8 mouse cellular contexts compared by ENCODE assay signal in the genomic region with DNA sequence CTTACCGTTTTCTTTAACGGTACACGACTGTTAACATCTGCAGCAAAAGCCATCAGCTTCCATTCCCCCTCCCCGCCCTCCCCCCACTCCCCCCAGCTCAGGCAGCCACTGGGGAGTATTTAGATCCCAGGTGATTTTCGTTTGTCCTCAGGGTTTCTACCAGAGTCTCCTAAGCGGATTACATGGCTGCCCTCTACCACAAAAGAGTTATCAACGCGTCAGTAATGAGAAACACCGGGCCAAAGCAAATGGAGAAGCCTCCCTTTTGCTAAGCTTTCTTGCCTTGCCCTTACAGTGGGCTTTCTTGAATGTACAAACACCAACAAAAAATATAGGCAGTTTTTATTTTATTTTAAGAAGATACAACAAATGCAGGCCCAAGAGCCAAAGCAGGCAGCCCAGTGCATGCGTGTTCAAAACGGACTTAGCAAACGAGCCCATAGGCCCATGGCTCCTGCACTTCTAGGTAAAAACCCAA. TPM values are rescaled to one million over a fixed set of nuclear protein-coding genes. Genes with fewer than 3 reads are reported as not detected.
DNase-seq lines count a peak whose midpoint lies in the region; ATAC-seq and TF ChIP-seq lines count a peak whose summit lies in the region.

No protein-coding gene starts in this region.

- TF ChIP-seq CTCF in hindbrain, postnatal 0 days (IDR thresholded peaks at IDR 0.05; ENCODE audit: low read depth) = no peak

- H3ac ChIP-seq in myocyte (ENCODE audit: control insufficient read depth, insufficient read length) = peak overlapping the region; percentile 45

- H3K9me3 ChIP-seq in kidney, embryonic 16.5 days (ENCODE audit: low read length) = no peaks in the 10 kb centered on the region
- no peaks in the 10 kb centered on the region for H3K9me3 ChIP-seq in embryonic facial prominence, embryonic 10.5 days
- H3K9me3 ChIP-seq in hindbrain, postnatal 0 days (ENCODE audit: low read length) = no peaks in the 10 kb centered on the region

- peaks cover 24% of the 10 kb centered on the region for H3K79me2 ChIP-seq in myocyte (ENCODE audit: control insufficient read depth, insufficient read depth)

- H3K4me3 ChIP-seq in kidney, embryonic 16.5 days (ENCODE audit: low read length) = peak overlapping the region; percentile 89
- H3K4me3 ChIP-seq in embryonic facial prominence, embryonic 10.5 days = peak overlapping the region; percentile 86
- H3K4me3 ChIP-seq in hindbrain, postnatal 0 days (ENCODE audit: low read length) = peak overlapping the region; percentile 66
- H3K4me3 ChIP-seq in myocyte = peak overlapping the region; percentile 87

- TF ChIP-seq POLR2A in myocyte (IDR thresholded peaks at IDR 0.05; ENCODE audit: insufficient read length, low read depth) = no peak

- peak overlapping the region; percentile 78 for H3K4me2 ChIP-seq in kidney, embryonic 16.5 days (replicated peaks; ENCODE audit: low read depth, low read length)
- peak overlapping the region; percentile 66 for H3K4me2 ChIP-seq in hindbrain, postnatal 0 days (ENCODE audit: low read depth, low read length)
- peak overlapping the region; percentile 80 for H3K4me2 ChIP-seq in myocyte (ENCODE audit: low read depth)

- DNase-seq in kidney, postnatal 14 days = no peak
- peak; percentile 39 for DNase-seq in embryonic facial prominence, embryonic 10.5 days (ENCODE audit: low spot score)
- peak; percentile 30 for DNase-seq in hindbrain, postnatal 0 days (ENCODE audit: low spot score)
- no peak for DNase-seq in right cerebral cortex, postnatal 36 days (ENCODE audit: low spot score in 2 of 2)
- no peak for DNase-seq in frontal cortex, postnatal 25 days (ENCODE audit: low spot score in 2 of 2)

- H3K27me3 ChIP-seq in kidney, embryonic 16.5 days (ENCODE audit: insufficient read depth, low read length) = no peaks in the 10 kb centered on the region
- H3K27me3 ChIP-seq in embryonic facial prominence, embryonic 10.5 days (replicated peaks; ENCODE audit: low read depth, poor library complexity, severe bottlenecking) = no peaks in the 10 kb centered on the region
- no peaks in the 10 kb centered on the region for H3K27me3 ChIP-seq in hindbrain, postnatal 0 days (ENCODE audit: insufficient read depth, low read length)
- H3K27me3 ChIP-seq in myocyte (ENCODE audit: control insufficient read depth, insufficient read depth, insufficient read length) = no peaks in the 10 kb centered on the region

- peak overlapping the region; percentile 76 for H3K27ac ChIP-seq in kidney, embryonic 16.5 days (ENCODE audit: low read length)
- H3K27ac ChIP-seq in embryonic facial prominence, embryonic 10.5 days (replicated peaks) = peak overlapping the region; percentile 85
- H3K27ac ChIP-seq in hindbrain, postnatal 0 days = peak overlapping the region; percentile 86

- ATAC-seq in kidney, embryonic 16.5 days (ENCODE audit: low FRiP score, low TSS enrichment) = peak; percentile 35; the same call in 1 of the 2 replicates
- ATAC-seq in hindbrain, postnatal 0 days = peak; percentile 16; the same call in 1 of the 2 replicates
- ATAC-seq in frontal cortex, adult (ENCODE audit: low TSS enrichment) = no peak

- peaks cover 4% of the 10 kb centered on the region; the same call in 1 of the 2 replicates for H3K36me3 ChIP-seq in kidney, embryonic 16.5 days (ENCODE audit: insufficient read depth, low read length)
- H3K36me3 ChIP-seq in embryonic facial prominence, embryonic 10.5 days (replicated peaks) = peaks cover 16% of the 10 kb centered on the region
- H3K36me3 ChIP-seq in hindbrain, postnatal 0 days (ENCODE audit: insufficient read depth, low read length) = peaks cover 14% of the 10 kb centered on the region; the same call in 1 of the 2 replicates
- peaks cover 4% of the 10 kb centered on the region for H3K36me3 ChIP-seq in myocyte (ENCODE audit: control insufficient read depth, insufficient read depth)

- H3K4me1 ChIP-seq in kidney, embryonic 16.5 days (ENCODE audit: insufficient read depth, low read length) = peaks cover 12% of the 10 kb centered on the region
- peaks cover 18% of the 10 kb centered on the region for H3K4me1 ChIP-seq in embryonic facial prominence, embryonic 10.5 days
- H3K4me1 ChIP-seq in hindbrain, postnatal 0 days (ENCODE audit: insufficient read depth, low read length) = peaks cover 3% of the 10 kb centered on the region; the same call in 1 of the 2 replicates

- H3K9ac ChIP-seq in kidney, embryonic 16.5 days (replicated peaks; ENCODE audit: low read length) = peak overlapping the region; percentile 67
- H3K9ac ChIP-seq in hindbrain, postnatal 0 days (replicated peaks; ENCODE audit: low read length) = peak overlapping the region; percentile 77

- 28% methylated on average over 12 of the region's 12 CpGs for WGBS in kidney, embryonic 16.5 days
- WGBS in embryonic facial prominence, embryonic 10.5 days = 10% methylated on average over 12 of the region's 12 CpGs
- 8% methylated on average over 12 of the region's 12 CpGs for WGBS in hindbrain, postnatal 0 days

TF ChIP-seq in myocyte, 11 proteins besides CTCF, POLR2A, EP300 and RAD21:
- TF ChIP-seq POLR2AphosphoS2 (IDR thresholded peaks at IDR 0.05; ENCODE audit: insufficient read length, low read depth) (no peak), TCF12 (IDR thresholded peaks at IDR 0.05; ENCODE audit: insufficient read depth, poor library complexity, severe bottlenecking) (no peak), CEBPB (IDR thresholded peaks at IDR 0.05; ENCODE audit: insufficient read depth, poor library complexity, severe bottlenecking) (no peak), REST (IDR thresholded peaks at IDR 0.05; ENCODE audit: insufficient read depth, insufficient read length) (no peak), TCF3 (IDR thresholded peaks at IDR 0.05; ENCODE audit: insufficient read length, low read depth) (no peak), USF1 (IDR thresholded peaks at IDR 0.05; ENCODE audit: low read depth) (no peak), MYOD1 (IDR thresholded peaks at IDR 0.05; ENCODE audit: control insufficient read depth in 1 of 3, insufficient read length in 2 of 3, low read depth in 2 of 3) (no peak), MAX (IDR thresholded peaks at IDR 0.05; ENCODE audit: low read depth) (no peak), MYOG (IDR thresholded peaks at IDR 0.05; ENCODE audit: control insufficient read depth in 1 of 3, insufficient read depth in 1 of 3, insufficient read length in 2 of 3, low read depth in 2 of 3) (no peak), E2F4 (IDR thresholded peaks at IDR 0.05; ENCODE audit: insufficient read depth) (no peak), SRF (IDR thresholded peaks at IDR 0.05; ENCODE audit: control insufficient read depth, insufficient read length, low read depth) (no peak)

RNA-seq across cellular contexts. Expression of gene Lamtor3, which starts 0.6 kb away (rescaled TPM):
- polyA plus RNA-seq in kidney, embryonic 16.5 days (2015; fragmentation: Nextera tagmentation; extraction: Ambion mirVana) = 118 and 125 TPM in 2 replicates
- 86.7 and 88.8 TPM in 2 replicates for polyA plus RNA-seq in embryonic facial prominence, embryonic 10.5 days (2016; fragmentation: Nextera tagmentation; extraction: Ambion mirVana)
- total RNA-seq in hindbrain, postnatal 0 days (2014; rRNA removed) = 78.9 and 84.2 TPM in 2 replicates
- polyA plus RNA-seq in hindbrain, postnatal 0 days (2015; fragmentation: Nextera tagmentation; extraction: Ambion mirVana) = 108 and 112 TPM in 2 replicates
- polyA plus RNA-seq in myocyte (2012; fragmentation: generic; extraction: Trizol) = 48.7 TPM

RNA-seq across cellular contexts. Expression of gene Dnajb14, which starts 50.3 kb away (rescaled TPM):
- 6.3 and 7.6 TPM in 2 replicates for polyA plus RNA-seq in kidney, embryonic 16.5 days (2015; fragmentation: Nextera tagmentation; extraction: Ambion mirVana)
- polyA plus RNA-seq in embryonic facial prominence, embryonic 10.5 days (2016; fragmentation: Nextera tagmentation; extraction: Ambion mirVana) = 7.5 and 7.9 TPM in 2 replicates
- total RNA-seq in hindbrain, postnatal 0 days (2014; rRNA removed) = 22.4 and 22.5 TPM in 2 replicates
- polyA plus RNA-seq in hindbrain, postnatal 0 days (2015; fragmentation: Nextera tagmentation; extraction: Ambion mirVana) = 19.2 and 21.9 TPM in 2 replicates
- 2.5 TPM for polyA plus RNA-seq in myocyte (2012; fragmentation: generic; extraction: Trizol)

RNA-seq across cellular contexts. Expression of gene H2afz, which starts 53.4 kb away (rescaled TPM):
- 1,893 and 1,900 TPM in 2 replicates for polyA plus RNA-seq in kidney, embryonic 16.5 days (2015; fragmentation: Nextera tagmentation; extraction: Ambion mirVana)
- 3,248 and 3,273 TPM in 2 replicates for polyA plus RNA-seq in embryonic facial prominence, embryonic 10.5 days (2016; fragmentation: Nextera tagmentation; extraction: Ambion mirVana)
- total RNA-seq in hindbrain, postnatal 0 days (2014; rRNA removed) = 542 and 567 TPM in 2 replicates
- polyA plus RNA-seq in hindbrain, postnatal 0 days (2015; fragmentation: Nextera tagmentation; extraction: Ambion mirVana) = 814 and 865 TPM in 2 replicates
- polyA plus RNA-seq in myocyte (2012; fragmentation: generic; extraction: Trizol) = 1,333 TPM

Comparison
In these comparisons a context has a peak if more than half of its experiments do, and no peak if none do; other contexts are left out.
1. DNase-seq: peak in embryonic facial prominence, embryonic 10.5 days (single experiment) and hindbrain, postnatal 0 days (single experiment); none in kidney, postnatal 14 days (single experiment), right cerebral cortex, postnatal 36 days (0 of 2) and frontal cortex, postnatal 25 days (0 of 2).
2. Peak in every context shown above with its lines, with median percentiles within 50 percentile points of each other: H3K27ac ChIP-seq, H3K4me2 ChIP-seq and H3K4me3 ChIP-seq.